In the genomic region with DNA sequence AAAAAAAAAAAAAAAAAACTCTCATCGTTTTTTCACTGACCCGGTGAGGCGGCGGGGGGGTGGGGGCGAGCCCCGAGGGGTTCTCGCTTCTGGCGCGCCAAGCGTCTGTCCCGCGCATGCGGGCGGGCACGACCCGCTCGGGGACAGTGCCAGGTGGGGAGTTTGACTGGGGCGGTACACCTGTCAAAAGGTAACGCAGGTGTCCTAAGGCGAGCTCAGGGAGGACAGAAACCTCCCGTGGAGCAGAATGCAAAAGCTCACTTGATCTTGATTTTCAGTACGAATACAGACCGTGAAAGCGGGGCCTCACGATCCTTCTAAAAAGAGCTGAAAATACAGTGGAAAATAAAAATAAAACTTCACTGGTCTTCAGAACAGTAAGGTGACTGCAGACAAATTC, we compare ENCODE assay signal across 8 mouse cellular contexts. TPM values are rescaled to one million over a fixed set of nuclear protein-coding genes. Genes with fewer than 3 reads are reported as not detected.
A peak's percentile ranks its signal among the peaks of the same experiment; 100 is the strongest.
DNase-seq lines count a peak whose midpoint lies in the region; ATAC-seq and TF ChIP-seq lines count a peak whose summit lies in the region.

No protein-coding gene starts in this region.

- 30% methylated on average over 25 of the region's 25 CpGs for WGBS in hindbrain, embryonic 15.5 days
- WGBS in lung, postnatal 0 days: 35% methylated on average over 25 of the region's 25 CpGs

- no peaks in the 10 kb centered on the region for H3K36me3 ChIP-seq in hindbrain, embryonic 15.5 days
- H3K36me3 ChIP-seq in lung, postnatal 0 days (ENCODE audit: insufficient read depth, low read length): no peaks in the 10 kb centered on the region

- no peak overlapping the region for H3K4me3 ChIP-seq in gastrocnemius, adult 2 months
- no peak overlapping the region for H3K4me3 ChIP-seq in hindbrain, embryonic 15.5 days
- H3K4me3 ChIP-seq in lung, postnatal 0 days (ENCODE audit: low read depth, low read length): no peak overlapping the region

- no peak overlapping the region for H3K9ac ChIP-seq in hindbrain, embryonic 15.5 days
- H3K9ac ChIP-seq in lung, postnatal 0 days (replicated peaks; ENCODE audit: low read depth): no peak overlapping the region

- TF ChIP-seq CTCF in gastrocnemius, adult 2 months (IDR thresholded peaks at IDR 0.05): no peak
- no peak for TF ChIP-seq CTCF in lung, postnatal 0 days (IDR thresholded peaks at IDR 0.05)

- no peak for TF ChIP-seq EP300 in lung, postnatal 0 days (IDR thresholded peaks at IDR 0.05)

- ATAC-seq in hindbrain, embryonic 15.5 days (ENCODE audit: low FRiP score, low read depth): peak; percentile 100
- peak; percentile 100 for ATAC-seq in lung, postnatal 0 days

- no peaks in the 10 kb centered on the region for H3K9me3 ChIP-seq in hindbrain, embryonic 15.5 days
- no peaks in the 10 kb centered on the region for H3K9me3 ChIP-seq in lung, postnatal 0 days (ENCODE audit: low read length)

- no peak overlapping the region for H3K27ac ChIP-seq in gastrocnemius, adult 2 months
- no peak overlapping the region for H3K27ac ChIP-seq in hindbrain, embryonic 15.5 days (replicated peaks)
- H3K27ac ChIP-seq in lung, postnatal 0 days (ENCODE audit: low read length): no peak overlapping the region

- intact Hi-C loops in gastrocnemius, adult 2 months (cut with DNase I): no loop called here

- H3K4me1 ChIP-seq in hindbrain, embryonic 15.5 days (replicated peaks): no peaks in the 10 kb centered on the region
- no peaks in the 10 kb centered on the region for H3K4me1 ChIP-seq in lung, postnatal 0 days (ENCODE audit: insufficient read depth, low read depth, low read length)

- peak; percentile 90 for DNase-seq in NIH3T3 (ENCODE audit: low read depth)
- DNase-seq in cerebellum, postnatal 36 days: peak; percentile 91 to 96
- peak; percentile 97 for DNase-seq in gastrocnemius, adult 2 months
- peak; percentile 100 for DNase-seq in layer of hippocampus, postnatal 25 days (ENCODE audit: extremely low spot score in 1 of 2, low spot score in 1 of 2)
- DNase-seq in lung, postnatal 0 days (ENCODE audit: low spot score): peak; percentile 95
- peak; percentile 95 for DNase-seq in ovary, postnatal 36 days (ENCODE audit: low spot score)
- DNase-seq in thymus, postnatal 25 days: peak; percentile 93

- no peaks in the 10 kb centered on the region for H3K27me3 ChIP-seq in hindbrain, embryonic 15.5 days
- H3K27me3 ChIP-seq in lung, postnatal 0 days (replicated peaks; ENCODE audit: insufficient read depth, low read length): no peaks in the 10 kb centered on the region

- H3K4me2 ChIP-seq in hindbrain, embryonic 15.5 days: no peak overlapping the region
- no peak overlapping the region for H3K4me2 ChIP-seq in lung, postnatal 0 days (replicated peaks; ENCODE audit: low read depth, low read length)

RNA-seq across cellular contexts. Expression of a gene that starts 11.2 kb away (rescaled TPM):
- 1 to 10 TPM; 1.1 to 1.8 TPM for total RNA-seq in gastrocnemius, adult 2 months (2021)
- 7.3 and 7.5 TPM in 2 replicates for polyA plus RNA-seq in hindbrain, embryonic 15.5 days (2015; fragmentation: Nextera tagmentation; extraction: Ambion mirVana)
- total RNA-seq in layer of hippocampus, postnatal 25 days (2021): 1 to 10 TPM; 4.1 to 5.7 TPM
- 2.0 and 2.2 TPM in 2 replicates for polyA plus RNA-seq in lung, postnatal 0 days (2015; fragmentation: Nextera tagmentation; extraction: Ambion mirVana)

RNA-seq across cellular contexts. Expression of a gene that starts 13.8 kb away (rescaled TPM):
- total RNA-seq in gastrocnemius, adult 2 months (2021): under 1 TPM in 1 of 2 experiments, not detected in 1; 0.05 TPM
- 1.8 and 1.9 TPM in 2 replicates for polyA plus RNA-seq in hindbrain, embryonic 15.5 days (2015; fragmentation: Nextera tagmentation; extraction: Ambion mirVana)
- total RNA-seq in layer of hippocampus, postnatal 25 days (2021): 1 to 10 TPM; 3.1 to 4.2 TPM
- 0.07 TPM in 1 of 2 replicates, not detected in the other for polyA plus RNA-seq in lung, postnatal 0 days (2015; fragmentation: Nextera tagmentation; extraction: Ambion mirVana)

RNA-seq across cellular contexts. Expression of a gene that starts 19.7 kb away (rescaled TPM):
- 100 to 1,000 TPM; 143 to 150 TPM for total RNA-seq in gastrocnemius, adult 2 months (2021)
- polyA plus RNA-seq in hindbrain, embryonic 15.5 days (2015; fragmentation: Nextera tagmentation; extraction: Ambion mirVana): 281 and 286 TPM in 2 replicates
- 100 to 1,000 TPM; 149 to 162 TPM for total RNA-seq in layer of hippocampus, postnatal 25 days (2021)
- 197 and 200 TPM in 2 replicates for polyA plus RNA-seq in lung, postnatal 0 days (2015; fragmentation: Nextera tagmentation; extraction: Ambion mirVana)

RNA-seq across cellular contexts. Expression of a gene that starts 53.7 kb away (rescaled TPM):
- 1 to 10 TPM in 1 of 2 experiments, under 1 TPM in 1; 0.92 to 1.7 TPM for total RNA-seq in gastrocnemius, adult 2 months (2021)
- polyA plus RNA-seq in hindbrain, embryonic 15.5 days (2015; fragmentation: Nextera tagmentation; extraction: Ambion mirVana): 75.2 and 81.9 TPM in 2 replicates
- 100 to 1,000 TPM in 1 of 2 experiments, 10 to 100 TPM in 1; 83.7 to 112 TPM for total RNA-seq in layer of hippocampus, postnatal 25 days (2021)
- polyA plus RNA-seq in lung, postnatal 0 days (2015; fragmentation: Nextera tagmentation; extraction: Ambion mirVana): 7.1 and 7.7 TPM in 2 replicates
